Comparison of ENCODE assay signal across 8 mouse cellular contexts in genomic region chr15:89140659-89141252, GRCm38 (mm10). TPM values are rescaled to one million over a fixed set of nuclear protein-coding genes. Genes with fewer than 3 reads are reported as not detected.
DNase-seq lines count a peak whose midpoint lies in the region; ATAC-seq and TF ChIP-seq lines count a peak whose summit lies in the region.

Mapk12 (minus strand) TSS chr15:89140703.

- H3K27me3 ChIP-seq in liver, embryonic 15.5 days, result peaks cover 98% of the 10 kb centered on the region

- no peak within 1 kb of the TSS for H3K9ac ChIP-seq in liver, embryonic 15.5 days

- intact Hi-C loops in gastrocnemius, postnatal 36 days (cut with DNase I), result loop anchor here (5.0 kb wide), 1 partner anchor 37 kb away; no protein-coding TSS in a partner anchor

- peak; percentile 32 for ATAC-seq in inflammation-experienced regulatory T-cells, adult 6 months
- ATAC-seq in liver, embryonic 15.5 days (ENCODE audit: insufficient read depth), result 0 out of 2 replicates have a peak, but pooled peaks have one; percentile 9

- H3K27ac ChIP-seq in liver, embryonic 15.5 days (replicated peaks), result no peak within 1 kb of the TSS
- no peak within 1 kb of the TSS for H3K27ac ChIP-seq in olfactory bulb, adult 2 months (ENCODE audit: insufficient read depth, low read depth, low read length)

- WGBS in liver, embryonic 15.5 days (ENCODE audit: insufficient replicate concordance), result 1% methylated on average over 21 of the region's 21 CpGs
- WGBS in olfactory bulb, adult 2 months, result 1% methylated on average over 21 of the region's 21 CpGs

- TF ChIP-seq POLR2A in olfactory bulb, adult 2 months (IDR thresholded peaks at IDR 0.05; ENCODE audit: insufficient read depth, low read depth, low read length), result no peak

- H3K9me3 ChIP-seq in liver, embryonic 15.5 days (replicated peaks), result no peaks in the 10 kb centered on the region

- peak within 1 kb of the TSS; percentile 37 for H3K4me3 ChIP-seq in liver, embryonic 15.5 days (replicated peaks)
- peak within 1 kb of the TSS; percentile 47 for H3K4me3 ChIP-seq in olfactory bulb, adult 2 months (ENCODE audit: insufficient read depth, low read depth, low read length)

- H3K4me1 ChIP-seq in liver, embryonic 15.5 days (replicated peaks), result peaks cover 5% of the 10 kb centered on the region; the same call in 1 of the 2 replicates
- peaks cover 27% of the 10 kb centered on the region for H3K4me1 ChIP-seq in olfactory bulb, adult 2 months (ENCODE audit: control insufficient read depth, insufficient read depth, low read length)

- TF ChIP-seq CTCF in olfactory bulb, adult 2 months (IDR thresholded peaks at IDR 0.05; ENCODE audit: insufficient read depth, low read depth, low read length), result no peak

- DNase-seq in right cerebral cortex, adult 2 months (ENCODE audit: low spot score in 2 of 2), result peak; percentile 28 to 34
- no peak for DNase-seq in right cerebral cortex, adult 18-20 months
- peak; percentile 58 to 68 for DNase-seq in cerebellum, postnatal 14 days
- peak in 1 of 2 experiments; percentile 72 for DNase-seq in gastrocnemius, postnatal 36 days
- DNase-seq in frontal cortex, postnatal 25 days (ENCODE audit: low spot score in 2 of 2), result no peak

- no peaks in the 10 kb centered on the region for H3K36me3 ChIP-seq in liver, embryonic 15.5 days (replicated peaks)

- peak within 1 kb of the TSS; percentile 57 for H3K4me2 ChIP-seq in liver, embryonic 15.5 days

RNA-seq across cellular contexts. Expression of gene Mapk12, which starts in this region (rescaled TPM):
- total RNA-seq in gastrocnemius, postnatal 36 days (2021), result 100 to 1,000 TPM; 131 to 136 TPM
- polyA plus RNA-seq in inflammation-experienced regulatory T-cells, adult 6 months (2017; shearing (Covaris generic)), result 1 to 10 TPM in 2 of 3 experiments, under 1 TPM in 1; 0.50 to 3.6 (median 2.8) TPM
- 1.4 and 1.5 TPM in 2 replicates for polyA plus RNA-seq in liver, embryonic 15.5 days (2015; fragmentation: Nextera tagmentation; extraction: Ambion mirVana)
- not detected in 2 replicates for polyA plus RNA-seq in olfactory bulb, adult 2 months (2012; ENCODE audit: insufficient read depth, insufficient read length, low replicate concordance, missing spikeins)

Comparison
In these comparisons a context has a peak if more than half of its experiments do, and no peak if none do; other contexts are left out.
1. DNase-seq: peak in right cerebral cortex, adult 2 months (2 of 2) and cerebellum, postnatal 14 days (2 of 2); none in right cerebral cortex, adult 18-20 months (single experiment) and frontal cortex, postnatal 25 days (0 of 2).